Mouse (Mus musculus): ENCODE measurements around the gene Trmt11. TPM values are rescaled to one million over a fixed set of nuclear protein-coding genes. Genes with fewer than 3 reads are reported as not detected.
A peak's percentile ranks its signal among the peaks of the same experiment; 100 is the strongest.
"Not testable (repeated sequence)": the region's sequence is repeated elsewhere in the genome, so short reads cannot be mapped to it uniquely, and the experiment has no call there.

The Trmt11 gene
- total and polyA plus RNA-seq, 3 experiments: 1.1 to 6.4 (median 4.3) TPM

- no peak within 1 kb of the TSS for H3K4me3 ChIP-seq
- TF ChIP-seq EP300 (IDR thresholded peaks at IDR 0.05; ENCODE audit: insufficient read depth, low read depth, low read length) (no peak), POLR2A (IDR thresholded peaks at IDR 0.05; ENCODE audit: insufficient read depth, low read depth, low read length) (no peak), CTCF (IDR thresholded peaks at IDR 0.05) (no peak)
- no peaks in the 10 kb centered on the region for H3K4me1 ChIP-seq (ENCODE audit: control insufficient read depth, insufficient read depth, low read length)
- no peaks in the 10 kb centered on the region for H3K27me3 ChIP-seq (ENCODE audit: control insufficient read depth, insufficient read depth, low read length)
- no peak for DNase-seq
- no peak within 1 kb of the TSS for H3K9ac ChIP-seq (ENCODE audit: low read depth, low read length)
- intact Hi-C loops (cut with DNase I): loop anchor here (2.0 kb wide), 1 partner anchor 63 kb away; no protein-coding TSS in a partner anchor
- no peak within 1 kb of the TSS for H3K27ac ChIP-seq
- 87% methylated on average over 3 of the region's 3 CpGs for WGBS
- no peaks in the 10 kb centered on the region for H3K36me3 ChIP-seq (ENCODE audit: control insufficient read depth, insufficient read depth, low read length)
- H3K79me2 ChIP-seq (replicated peaks; ENCODE audit: control insufficient read depth, insufficient read depth, low read length): no peaks in the 10 kb centered on the region
Observed at GRCm38 (mm10) chr10:30629513-30629912, 29.0 kb upstream of the Trmt11 start, which contains the start of gene Hint3. Hint3 (minus strand) TSS chr10:30629632.

GRCm38 (mm10) chr10:30628444-30628843 is 27.9 kb upstream of the Trmt11 start:
- H3K4me1 ChIP-seq (ENCODE audit: control insufficient read depth, insufficient read depth, low read length); H3K9ac ChIP-seq (ENCODE audit: low read depth, low read length); H3K36me3 ChIP-seq (ENCODE audit: control insufficient read depth, insufficient read depth, low read length); H3K27ac ChIP-seq; H3K79me2 ChIP-seq (replicated peaks; ENCODE audit: control insufficient read depth, insufficient read depth, low read length); H3K27me3 ChIP-seq (ENCODE audit: control insufficient read depth, insufficient read depth, low read length); DNase-seq; H3K4me3 ChIP-seq: not testable (repeated sequence)
- 88% methylated on average over 11 of the region's 11 CpGs for WGBS
- intact Hi-C loops (cut with DNase I): loop anchor here (2.0 kb wide), 1 partner anchor 62 kb away; no protein-coding TSS in a partner anchor

- no peaks in the 10 kb centered on the region for H3K27me3 ChIP-seq (ENCODE audit: control insufficient read depth, insufficient read depth, low read length)
- H3K27ac ChIP-seq: no peak overlapping the region
- H3K36me3 ChIP-seq (ENCODE audit: control insufficient read depth, insufficient read depth, low read length): no peaks in the 10 kb centered on the region
- TF ChIP-seq EP300 (IDR thresholded peaks at IDR 0.05; ENCODE audit: insufficient read depth, low read depth, low read length) (no peak), POLR2A (IDR thresholded peaks at IDR 0.05; ENCODE audit: insufficient read depth, low read depth, low read length) (no peak), CTCF (IDR thresholded peaks at IDR 0.05) (no peak)
- no peak overlapping the region for H3K9ac ChIP-seq (ENCODE audit: low read depth, low read length)
- intact Hi-C loops (cut with DNase I): no loop called here
- no peak for DNase-seq
- WGBS: 24% methylated on average over 1 of the region's 1 CpGs
- no peak overlapping the region for H3K4me3 ChIP-seq
- no peaks in the 10 kb centered on the region; the same call in 1 of the 2 replicates for H3K4me1 ChIP-seq (ENCODE audit: control insufficient read depth, insufficient read depth, low read length)
- H3K79me2 ChIP-seq (replicated peaks; ENCODE audit: control insufficient read depth, insufficient read depth, low read length): no peaks in the 10 kb centered on the region
Observed at GRCm38 (mm10) chr10:30627548-30627947, 27.0 kb upstream of the Trmt11 start.

- TF ChIP-seq CTCF (IDR thresholded peaks at IDR 0.05) (no peak), EP300 (IDR thresholded peaks at IDR 0.05; ENCODE audit: insufficient read depth, low read depth, low read length) (no peak), POLR2A (IDR thresholded peaks at IDR 0.05; ENCODE audit: insufficient read depth, low read depth, low read length) (no peak)
- no peaks in the 10 kb centered on the region for H3K36me3 ChIP-seq (ENCODE audit: control insufficient read depth, insufficient read depth, low read length)
- no peak overlapping the region for H3K9ac ChIP-seq (ENCODE audit: low read depth, low read length)
- no peak overlapping the region for H3K4me3 ChIP-seq
- H3K4me1 ChIP-seq (ENCODE audit: control insufficient read depth, insufficient read depth, low read length): no peaks in the 10 kb centered on the region; the same call in 1 of the 2 replicates
- intact Hi-C loops (cut with DNase I): no loop called here
- no peak overlapping the region for H3K27ac ChIP-seq
- no peak for DNase-seq
- no peaks in the 10 kb centered on the region for H3K79me2 ChIP-seq (replicated peaks; ENCODE audit: control insufficient read depth, insufficient read depth, low read length)
- 60% methylated on average over 5 of the region's 5 CpGs for WGBS
- H3K27me3 ChIP-seq (ENCODE audit: control insufficient read depth, insufficient read depth, low read length): no peaks in the 10 kb centered on the region
Observed at GRCm38 (mm10) chr10:30624161-30625019, 23.8 kb upstream of the Trmt11 start.

GRCm38 (mm10) chr10:30622928-30623327 is 22.4 kb upstream of the Trmt11 start:
- intact Hi-C loops (cut with DNase I): no loop called here
- Histone ChIP-seq H3K27ac (no peak overlapping the region), H3K4me3 (no peak overlapping the region), H3K27me3 (ENCODE audit: control insufficient read depth, insufficient read depth, low read length) (no peaks in the 10 kb centered on the region), H3K36me3 (ENCODE audit: control insufficient read depth, insufficient read depth, low read length) (no peaks in the 10 kb centered on the region), H3K79me2 (replicated peaks; ENCODE audit: control insufficient read depth, insufficient read depth, low read length) (no peaks in the 10 kb centered on the region), H3K9ac (ENCODE audit: low read depth, low read length) (no peak overlapping the region), H3K4me1 (ENCODE audit: control insufficient read depth, insufficient read depth, low read length) (no peaks in the 10 kb centered on the region; the same call in 1 of the 2 replicates)
- DNase-seq: no peak
- TF ChIP-seq EP300 (IDR thresholded peaks at IDR 0.05; ENCODE audit: insufficient read depth, low read depth, low read length) (no peak), CTCF (IDR thresholded peaks at IDR 0.05) (peak; percentile 39), POLR2A (IDR thresholded peaks at IDR 0.05; ENCODE audit: insufficient read depth, low read depth, low read length) (no peak)

GRCm38 (mm10) chr10:30618918-30619210 is 18.3 kb upstream of the Trmt11 start:
- peak overlapping the region; percentile 99 for H3K27ac ChIP-seq
- WGBS: 35% methylated on average over 3 of the region's 3 CpGs
- peak overlapping the region; percentile 59 for H3K4me3 ChIP-seq
- H3K4me1 ChIP-seq (ENCODE audit: control insufficient read depth, insufficient read depth, low read length): no peaks in the 10 kb centered on the region; the same call in 1 of the 2 replicates
- no peak overlapping the region for H3K9ac ChIP-seq (ENCODE audit: low read depth, low read length)
- intact Hi-C loops (cut with DNase I): loop anchor here (2.0 to 10.0 kb wide), 3 partner anchors 18 to 990 kb away; partner anchors contain the start of genes Hddc2, Rnf217 and Trmt11
- H3K27me3 ChIP-seq (ENCODE audit: control insufficient read depth, insufficient read depth, low read length): no peaks in the 10 kb centered on the region
- no peak for TF ChIP-seq EP300 (IDR thresholded peaks at IDR 0.05; ENCODE audit: insufficient read depth, low read depth, low read length)
- TF ChIP-seq CTCF (IDR thresholded peaks at IDR 0.05): no peak
- TF ChIP-seq POLR2A (IDR thresholded peaks at IDR 0.05; ENCODE audit: insufficient read depth, low read depth, low read length): no peak
- H3K36me3 ChIP-seq (ENCODE audit: control insufficient read depth, insufficient read depth, low read length): no peaks in the 10 kb centered on the region; the same call in 1 of the 2 replicates
- DNase-seq: no peak
- H3K79me2 ChIP-seq (replicated peaks; ENCODE audit: control insufficient read depth, insufficient read depth, low read length): no peaks in the 10 kb centered on the region
